Mouse (Mus musculus): ENCODE data around the gene Cux2.

DNA sequence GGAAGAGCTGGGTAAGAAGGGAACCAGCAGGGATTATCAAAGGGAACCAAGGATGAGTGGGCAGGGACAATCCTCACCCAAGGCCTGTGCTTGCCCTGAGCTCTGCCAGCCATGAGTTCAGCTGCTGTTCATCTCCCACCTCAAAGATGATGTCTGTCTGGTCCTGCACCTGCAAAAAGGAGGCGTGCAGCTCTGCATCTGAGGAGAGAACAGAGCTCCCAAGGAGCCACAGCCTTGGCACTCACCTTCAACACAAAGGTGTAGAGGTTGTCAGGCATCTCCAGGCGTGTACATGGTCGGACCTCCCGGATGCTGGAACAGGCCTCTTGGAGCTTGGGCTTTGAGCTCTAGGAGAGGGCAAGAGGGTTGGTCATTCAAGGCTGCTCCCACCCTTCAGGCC is 231.0 kb downstream of the Cux2 start:
- TF ChIP-seq POLR2A (IDR thresholded peaks at IDR 0.05; ENCODE audit: borderline replicate concordance, insufficient read depth, low read length) (no peak), CTCF (IDR thresholded peaks at IDR 0.05; ENCODE audit: borderline replicate concordance, insufficient read depth, low read depth, low read length) (no peak)

All from cerebellum, adult 2 months (tissue).